Mouse (Mus musculus) CH12.LX (cell line): ENCODE data around the gene Slc22a14.

Source experiments
- BHLHE40 ChIP-seq: IDR thresholded peaks from 2 replicates; pipeline ENCODE4 v1.6.1; 2011; ENCODE audit warnings: mild to moderate bottlenecking, low read depth, low read length, improper control_type of control experiment
- CTCF ChIP-seq, 2 experiments: IDR thresholded peaks in 1 of 2; conservative IDR thresholded peaks in 1 of 2; 2 replicates each; pipeline ENCODE4 v1.5.1; 2011 to 2012; ENCODE audit warnings: low read depth in 2 of 2, low read length in 2 of 2, improper control_type of control experiment in 1 of 2, inconsistent platforms in 1 of 2, mild to moderate bottlenecking in 1 of 2, moderate library complexity in 1 of 2
- HCFC1 ChIP-seq: IDR thresholded peaks from 2 replicates; pipeline ENCODE4 v1.6.1; 2012; ENCODE audit warnings: low read depth, mild to moderate bottlenecking, inconsistent platforms, low read length, improper control_type of control experiment
- KAT2A ChIP-seq: IDR thresholded peaks from 2 replicates; pipeline ENCODE4 v1.6.1; 2012; ENCODE audit warnings: low read length, improper control_type of control experiment, inconsistent platforms; ENCODE audit not compliant: insufficient replicate concordance
- MYC ChIP-seq: IDR thresholded peaks from 2 replicates; pipeline ENCODE4 v1.6.1; 2011; ENCODE audit warnings: low read depth, mild to moderate bottlenecking, improper control_type of control experiment, low read length
- POLR2A ChIP-seq: IDR thresholded peaks from 2 replicates; pipeline ENCODE4 v1.6.1; 2011; ENCODE audit warnings: low read depth, mild to moderate bottlenecking, improper control_type of control experiment, low read length
- POLR2AphosphoS2 ChIP-seq: IDR thresholded peaks from 2 replicates; pipeline ENCODE4 v1.6.1; 2011; ENCODE audit warnings: low read depth, low read length, improper control_type of control experiment
- RAD21 ChIP-seq: IDR thresholded peaks from 2 replicates; pipeline ENCODE4 v1.6.1; 2011; ENCODE audit warnings: low read depth, mild to moderate bottlenecking, low read length, improper control_type of control experiment, moderate library complexity
- TBP ChIP-seq: conservative IDR thresholded peaks from 2 replicates; pipeline ENCODE4 v1.6.1; 2011; ENCODE audit warnings: low read depth, low read length, improper control_type of control experiment
- TCF12 ChIP-seq: IDR thresholded peaks from 2 replicates; pipeline ENCODE4 v1.6.1; 2014; ENCODE audit warnings: low read depth, mild to moderate bottlenecking, inconsistent platforms, low read length, improper control_type of control experiment
- USF1 ChIP-seq: IDR thresholded peaks from 2 replicates; pipeline ENCODE4 v1.6.1; 2014; ENCODE audit warnings: low read depth, mild to moderate bottlenecking, inconsistent platforms, low read length, improper control_type of control experiment
- USF2 ChIP-seq: conservative IDR thresholded peaks from 2 replicates; pipeline ENCODE4 v1.6.1; 2011; ENCODE audit warnings: low read depth, low read length, improper control_type of control experiment
- ZMIZ1 ChIP-seq: IDR thresholded peaks from 2 replicates; pipeline ENCODE4 v1.6.1; 2012; ENCODE audit warnings: low read depth, mild to moderate bottlenecking, inconsistent platforms, low read length, improper control_type of control experiment
- ZNF384 ChIP-seq: IDR thresholded peaks from 2 replicates; pipeline ENCODE4 v1.6.1; 2012; ENCODE audit warnings: low read depth, low read length, improper control_type of control experiment, inconsistent platforms

- TF ChIP-seq HCFC1 (no peak), POLR2AphosphoS2 (no peak), POLR2A (no peak), CTCF (conservative IDR thresholded peaks at IDR 0.05 in 1 of 2, IDR thresholded peaks at IDR 0.05 in 1 of 2; ENCODE audit: low read depth in 2 of 2, low read length in 2 of 2) (no peak), KAT2A (no peak), USF2 (no peak), ZMIZ1 (no peak), BHLHE40 (no peak), TCF12 (no peak), TBP (no peak), USF1 (no peak), ZNF384 (no peak), MYC (no peak), RAD21 (no peak)
Measured at GRCm38 (mm10) chr9:119207113-119207512, 158.2 kb downstream of the Slc22a14 start.
